Mouse (Mus musculus) heart, embryonic 11.5 days (tissue): ENCODE data around the gene Sec24b. TPM values are rescaled to one million over a fixed set of nuclear protein-coding genes. Genes with fewer than 3 reads are reported as not detected.

Experiments
- ATAC-seq: fragments of 200-750 bp; cut with Nextera tagmentation; replicated peaks from 2 replicates; pipeline ENCODE4 v1.8.0; 2017; ENCODE audit warnings: moderate library complexity; ENCODE audit not compliant: insufficient number of reproducible peaks, low FRiP score, low TSS enrichment
- H3K27ac ChIP-seq: fragments of 300-500 bp; sonication (generic); 2 replicates; pipeline ENCODE4 v1.5.1; 2014; ENCODE audit warnings: mild to moderate bottlenecking, low read depth, low read length
- H3K27me3 ChIP-seq: fragments of 300-500 bp; sonication (generic); 2 replicates; pipeline ENCODE4 v1.6.1; 2014; ENCODE audit warnings: mild to moderate bottlenecking, low read length, mixed read lengths; ENCODE audit not compliant: control insufficient read depth, insufficient read depth
- H3K36me3 ChIP-seq: fragments of 300-500 bp; sonication (generic); 2 replicates; pipeline ENCODE4 v1.6.1; 2014; ENCODE audit warnings: mild to moderate bottlenecking, low read length, moderate library complexity, mixed read lengths; ENCODE audit not compliant: control insufficient read depth, insufficient read depth
- H3K4me1 ChIP-seq: fragments of 300-500 bp; sonication (generic); 2 replicates; pipeline ENCODE4 v1.6.1; 2014; ENCODE audit warnings: low read length; ENCODE audit not compliant: control insufficient read depth, insufficient read depth
- H3K4me2 ChIP-seq: fragments of 300-500 bp; sonication (generic); 2 replicates; pipeline ENCODE4 v1.6.1; 2014; ENCODE audit warnings: mild to moderate bottlenecking, moderate library complexity
- H3K4me3 ChIP-seq: fragments of 300-500 bp; sonication (generic); 2 replicates; pipeline ENCODE4 v1.5.1; 2014; ENCODE audit warnings: low read depth, low read length
- H3K9ac ChIP-seq: fragments of 300-500 bp; sonication (generic); 2 replicates; pipeline ENCODE4 v1.6.1; 2014; ENCODE audit warnings: mild to moderate bottlenecking, low read depth, low read length, moderate library complexity
- H3K9me3 ChIP-seq: fragments of 300-500 bp; sonication (generic); replicated peaks from 2 replicates; pipeline ENCODE4 v1.6.1; 2016; ENCODE audit warnings: low read length; ENCODE audit not compliant: control insufficient read depth
- WGBS: fragments of 180-500 bp; shearing (Covaris S2); extraction: QIAGEN DNeasy Blood & Tissue Kit; methylation state at CpG from one replicate; pipeline ENCODE4 v1.1.7; 2014; ENCODE audit not compliant: insufficient replicate concordance; 5-methylcytosine and 5-hydroxymethylcytosine counted together
- polyA plus RNA-seq: library from polyadenylated mRNA; unstranded; fragments of >200 nt; fragmentation: Nextera tagmentation; extraction: Ambion mirVana; gene quantifications from 2 replicates; pipeline ENCODE4 v1.2.1, GENCODE M21; 2014

The Sec24b gene
- polyA plus RNA-seq, 1 experiment from 2014 or later: 27.9 TPM

DNA sequence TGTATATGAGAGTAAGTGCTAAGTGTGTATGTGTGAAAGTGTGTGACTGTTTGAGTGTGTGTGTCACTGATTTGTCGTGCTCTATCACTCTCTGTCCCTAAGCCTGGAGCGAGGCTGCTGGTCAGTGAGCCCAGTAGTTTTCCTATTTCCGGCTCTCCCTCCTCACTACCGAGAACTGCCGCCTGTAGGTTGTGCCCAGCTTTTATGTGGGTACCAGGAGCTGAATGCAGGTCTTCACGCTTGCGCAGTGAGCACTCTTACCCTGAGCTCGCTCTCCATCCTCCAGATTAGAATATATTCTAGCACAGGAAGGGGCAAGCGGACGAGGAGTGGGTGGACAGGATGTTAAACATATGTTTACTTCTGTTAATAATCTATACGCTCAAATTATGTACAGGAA lies 60.4 kb downstream of the Sec24b start:
- peaks cover 43% of the 10 kb centered on the region for H3K36me3 ChIP-seq

DNA sequence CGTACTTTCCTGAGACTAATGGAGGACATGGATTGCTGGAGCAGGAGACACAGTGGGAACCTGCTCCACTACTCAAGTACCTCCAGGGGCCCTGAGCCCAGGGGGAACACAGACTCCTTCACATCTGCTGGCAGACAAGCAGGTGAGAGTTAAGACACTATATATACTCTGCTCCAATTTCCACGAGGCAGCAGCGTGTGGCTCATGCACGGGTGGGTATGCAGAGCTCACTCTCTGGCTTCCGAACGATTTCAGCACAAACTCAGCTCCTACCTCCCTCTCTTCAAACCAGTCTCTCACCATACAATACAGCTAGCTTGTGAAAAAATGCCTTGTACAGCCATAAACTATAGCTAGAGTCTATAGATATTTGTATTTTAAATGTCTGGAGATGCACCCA lies 62.8 kb downstream of the Sec24b start:
- H3K36me3 ChIP-seq: peaks cover 56% of the 10 kb centered on the region
- H3K27me3 ChIP-seq: no peaks in the 10 kb centered on the region
- H3K27ac ChIP-seq: no peak overlapping the region
- H3K4me3 ChIP-seq: no peak overlapping the region
- H3K4me1 ChIP-seq: no peaks in the 10 kb centered on the region
- no peak for ATAC-seq
- no peaks in the 10 kb centered on the region for H3K9me3 ChIP-seq
- 84% methylated on average over 6 of the region's 6 CpGs for WGBS
- no peak overlapping the region for H3K9ac ChIP-seq
- no peak overlapping the region for H3K4me2 ChIP-seq

More for the DNA sequence above, 60.4 kb downstream of the Sec24b start:
- Histone ChIP-seq H3K27me3 (no peaks in the 10 kb centered on the region), H3K4me1 (no peaks in the 10 kb centered on the region), H3K9me3 (no peaks in the 10 kb centered on the region), H3K9ac (no peak overlapping the region), H3K4me2 (no peak overlapping the region), H3K4me3 (no peak overlapping the region), H3K27ac (no peak overlapping the region)
- no peak for ATAC-seq
- 93% methylated on average over 11 of the region's 11 CpGs for WGBS

DNA sequence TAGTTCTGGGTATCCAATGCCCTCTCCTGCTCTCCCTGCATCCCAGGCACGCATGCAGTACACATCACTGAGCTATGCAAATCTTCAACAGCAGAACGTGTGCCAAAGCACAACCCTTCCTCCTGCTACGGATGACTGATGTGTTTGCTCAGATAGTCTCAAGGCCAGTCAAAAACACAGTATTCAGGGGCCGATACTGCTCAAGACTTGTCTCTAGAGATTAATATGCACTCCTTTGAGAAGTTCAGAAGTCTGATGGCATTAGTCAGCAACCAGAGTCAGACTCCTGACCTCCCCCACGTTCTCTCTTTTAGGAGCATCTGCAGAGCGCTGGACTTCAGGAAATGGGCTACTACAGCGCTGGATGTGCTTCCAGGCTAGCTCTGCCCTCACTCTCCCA lies 63.4 kb downstream of the Sec24b start:
- WGBS: 80% methylated on average over 7 of the region's 7 CpGs
- Histone ChIP-seq H3K36me3 (peaks cover 58% of the 10 kb centered on the region), H3K4me1 (no peaks in the 10 kb centered on the region), H3K9ac (no peak overlapping the region), H3K27me3 (no peaks in the 10 kb centered on the region), H3K4me2 (no peak overlapping the region), H3K4me3 (no peak overlapping the region), H3K9me3 (no peaks in the 10 kb centered on the region), H3K27ac (no peak overlapping the region)
- ATAC-seq: no peak

DNA sequence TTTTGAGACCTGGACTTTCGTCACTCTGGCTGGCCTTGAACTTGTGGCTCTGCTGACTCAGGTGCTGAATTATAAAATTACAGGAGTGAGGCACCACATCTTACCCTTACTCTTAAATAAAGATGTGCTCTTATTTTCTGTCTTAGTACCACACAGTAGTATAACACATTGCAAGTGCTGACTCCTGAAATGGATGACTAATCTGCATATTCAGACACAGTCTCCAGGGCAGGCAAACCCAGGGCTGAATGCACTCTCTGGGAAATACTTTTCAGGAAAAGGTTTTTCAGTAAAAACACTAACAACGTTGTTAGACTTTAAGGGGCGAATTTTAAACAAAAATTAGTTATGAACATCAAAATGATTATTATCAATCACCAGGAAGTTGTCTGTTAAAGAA lies 64.0 kb downstream of the Sec24b start:
- 80% methylated on average over 3 of the region's 3 CpGs for WGBS
- ATAC-seq: no peak

DNA sequence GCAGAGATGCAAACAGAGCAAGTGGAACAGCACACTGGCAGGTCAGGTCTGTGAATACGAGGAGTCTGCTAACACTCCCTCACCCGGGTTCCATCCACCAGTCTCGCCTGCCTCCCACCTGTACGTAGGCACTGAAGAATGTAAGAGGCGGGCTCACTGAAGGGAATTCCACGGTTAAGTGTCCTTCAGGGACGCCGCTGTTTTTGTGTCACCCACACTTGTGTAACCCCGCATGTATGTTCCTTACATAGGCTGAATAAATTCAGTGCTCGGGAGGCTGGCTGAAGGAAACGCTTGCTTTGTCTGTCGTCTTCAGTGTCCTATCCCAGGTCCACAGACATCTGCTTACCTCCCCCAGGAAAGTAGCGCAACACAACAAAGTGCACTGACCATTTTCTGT lies 74.1 kb downstream of the Sec24b start:
- WGBS: 92% methylated on average over 13 of the region's 13 CpGs
- H3K36me3 ChIP-seq: peaks cover 53% of the 10 kb centered on the region
- no peak overlapping the region for H3K4me2 ChIP-seq
- H3K27ac ChIP-seq: no peak overlapping the region
- no peaks in the 10 kb centered on the region; the same call in 1 of the 2 replicates for H3K4me1 ChIP-seq
- H3K9ac ChIP-seq: no peak overlapping the region
- H3K9me3 ChIP-seq: no peaks in the 10 kb centered on the region
- no peaks in the 10 kb centered on the region for H3K27me3 ChIP-seq
- ATAC-seq: no peak
- H3K4me3 ChIP-seq: no peak overlapping the region

More for the DNA sequence above, 64.0 kb downstream of the Sec24b start:
- Histone ChIP-seq H3K4me2 (no peak overlapping the region), H3K27me3 (no peaks in the 10 kb centered on the region), H3K4me1 (no peaks in the 10 kb centered on the region), H3K9me3 (no peaks in the 10 kb centered on the region), H3K4me3 (no peak overlapping the region), H3K27ac (no peak overlapping the region), H3K36me3 (peaks cover 57% of the 10 kb centered on the region), H3K9ac (no peak overlapping the region)

DNA sequence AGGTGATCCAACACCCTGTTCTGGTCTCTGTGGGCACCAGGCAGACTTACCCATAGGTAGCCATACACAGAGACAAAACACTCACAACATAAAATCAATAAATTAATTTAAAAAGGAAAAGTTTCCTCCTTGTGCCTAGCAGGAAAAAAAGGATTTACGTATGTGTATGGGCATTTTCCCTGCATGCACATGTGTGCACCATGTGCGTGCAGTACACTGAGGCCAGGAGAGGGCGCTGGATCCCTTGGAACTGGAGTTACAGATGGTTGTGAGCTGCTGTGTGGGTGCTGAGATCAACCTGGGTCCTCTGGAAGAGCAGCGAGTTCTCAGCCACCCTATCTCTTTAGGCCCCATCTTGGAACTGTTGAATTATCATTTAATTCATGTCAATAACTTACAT lies 76.0 kb downstream of the Sec24b start:
- H3K4me1 ChIP-seq: no peaks in the 10 kb centered on the region; the same call in 1 of the 2 replicates
- 89% methylated on average over 4 of the region's 4 CpGs for WGBS
- H3K4me3 ChIP-seq: no peak overlapping the region
- no peak overlapping the region for H3K27ac ChIP-seq
- no peak overlapping the region for H3K9ac ChIP-seq
- ATAC-seq: no peak
- no peaks in the 10 kb centered on the region for H3K27me3 ChIP-seq
- peaks cover 44% of the 10 kb centered on the region for H3K36me3 ChIP-seq
- no peak overlapping the region for H3K4me2 ChIP-seq
- H3K9me3 ChIP-seq: no peaks in the 10 kb centered on the region

DNA sequence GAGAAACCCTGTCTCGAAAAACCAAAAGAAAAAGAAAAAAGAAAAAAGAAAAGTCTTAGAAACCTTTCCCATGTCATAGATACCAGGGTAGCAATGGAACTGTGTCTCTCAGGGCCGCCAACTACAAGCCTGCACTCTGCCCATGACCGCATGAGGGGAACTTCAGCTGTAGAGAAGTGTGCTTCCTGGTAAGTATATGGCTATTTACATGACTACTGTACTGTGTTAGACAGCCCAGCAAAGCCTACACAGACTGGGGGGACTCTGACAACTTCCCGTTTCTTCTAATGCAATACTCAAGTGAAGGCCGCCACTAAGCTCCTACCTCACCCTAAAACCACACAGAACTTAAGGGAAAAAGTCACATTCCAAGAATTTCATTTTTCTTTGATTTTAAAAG lies 76.6 kb downstream of the Sec24b start:
- no peak for ATAC-seq
- Histone ChIP-seq H3K9ac (no peak overlapping the region), H3K9me3 (no peaks in the 10 kb centered on the region), H3K36me3 (peaks cover 43% of the 10 kb centered on the region), H3K4me3 (no peak overlapping the region), H3K27ac (no peak overlapping the region), H3K4me1 (no peaks in the 10 kb centered on the region; the same call in 1 of the 2 replicates), H3K4me2 (no peak overlapping the region), H3K27me3 (no peaks in the 10 kb centered on the region)
- 93% methylated on average over 5 of the region's 5 CpGs for WGBS

DNA sequence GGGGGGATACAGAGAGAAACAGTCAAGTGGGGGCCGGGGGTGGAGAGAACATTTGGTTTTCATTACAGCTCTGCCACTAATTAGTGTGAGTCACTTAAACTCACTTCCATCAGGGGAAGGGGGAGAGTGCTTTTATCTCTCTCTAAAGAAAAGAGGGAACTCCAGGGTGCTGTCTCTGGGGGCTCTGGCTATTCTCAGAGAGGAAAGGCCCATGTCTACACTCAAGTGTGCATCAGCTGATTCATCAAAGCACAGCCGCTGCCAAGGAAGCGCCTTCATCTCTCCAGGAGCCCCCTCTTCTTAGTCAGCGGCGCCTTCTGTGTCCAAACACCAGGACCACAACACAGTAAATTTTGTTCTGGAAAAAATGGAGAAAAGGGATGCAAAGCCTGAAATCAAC lies 79.1 kb downstream of the Sec24b start:
- peaks cover 26% of the 10 kb centered on the region for H3K36me3 ChIP-seq
- 45% methylated on average over 5 of the region's 5 CpGs for WGBS
- no peaks in the 10 kb centered on the region; the same call in 1 of the 2 replicates for H3K4me1 ChIP-seq
- no peak overlapping the region for H3K4me3 ChIP-seq
- no peaks in the 10 kb centered on the region for H3K27me3 ChIP-seq
- no peak overlapping the region for H3K9ac ChIP-seq
- H3K27ac ChIP-seq: no peak overlapping the region
- H3K4me2 ChIP-seq: no peak overlapping the region
- ATAC-seq: no peak
- no peaks in the 10 kb centered on the region for H3K9me3 ChIP-seq

DNA sequence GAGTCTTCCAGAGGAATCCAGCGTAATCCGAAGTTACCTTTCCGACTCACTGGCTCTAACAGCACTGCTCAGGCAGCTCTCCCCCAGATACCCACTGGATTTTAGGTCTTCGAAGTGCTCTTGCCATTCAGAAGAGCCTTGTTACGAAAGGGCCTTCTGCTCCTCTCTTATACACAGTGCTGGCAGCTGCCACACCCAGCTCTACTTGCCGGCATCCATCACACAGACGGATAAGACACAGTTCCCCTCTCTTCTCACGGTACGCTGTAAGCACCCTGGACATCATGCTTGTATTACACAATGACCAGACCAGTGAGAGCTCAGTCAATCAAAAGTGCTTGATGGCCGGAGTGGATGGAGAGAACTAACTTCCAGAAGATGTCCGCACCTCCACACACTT lies 79.6 kb downstream of the Sec24b start:
- Histone ChIP-seq H3K4me1 (no peaks in the 10 kb centered on the region; the same call in 1 of the 2 replicates), H3K9me3 (no peaks in the 10 kb centered on the region), H3K4me3 (no peak overlapping the region), H3K27ac (no peak overlapping the region), H3K4me2 (no peak overlapping the region), H3K9ac (no peak overlapping the region), H3K27me3 (no peaks in the 10 kb centered on the region), H3K36me3 (peaks cover 21% of the 10 kb centered on the region)
- no peak for ATAC-seq
- WGBS: 60% methylated on average over 11 of the region's 11 CpGs
